Comparison of ENCODE assay signal across 8 mouse cellular contexts in genomic region chr3:135212658-135213350, GRCm38 (mm10). TPM values are rescaled to one million over a fixed set of nuclear protein-coding genes. Genes with fewer than 3 reads are reported as not detected.
DNase-seq lines count a peak whose midpoint lies in the region; ATAC-seq lines count a peak whose summit lies in the region.

No protein-coding gene starts in this region.

- no peak overlapping the region; the same call in 1 of the 2 replicates for H3K27ac ChIP-seq in embryonic facial prominence, embryonic 12.5 days
- H3K27ac ChIP-seq in limb, embryonic 11.5 days (replicated peaks; ENCODE audit: low read depth, low read length): no peak overlapping the region
- H3K27ac ChIP-seq in neural tube, embryonic 14.5 days (ENCODE audit: low read depth, low read length): no peak overlapping the region

- WGBS in embryonic facial prominence, embryonic 12.5 days: under 1% methylated on average over 26 of the region's 26 CpGs
- WGBS in limb, embryonic 11.5 days: under 1% methylated on average over 26 of the region's 26 CpGs
- under 1% methylated on average over 26 of the region's 26 CpGs for WGBS in neural tube, embryonic 14.5 days

- peak overlapping the region; percentile 82 for H3K9ac ChIP-seq in embryonic facial prominence, embryonic 12.5 days
- H3K9ac ChIP-seq in limb, embryonic 11.5 days (ENCODE audit: low read length): peak overlapping the region; percentile 65
- H3K9ac ChIP-seq in neural tube, embryonic 14.5 days (replicated peaks; ENCODE audit: low read depth, low read length): 0 out of 2 replicates have a peak overlapping the region, but pooled peaks have one; percentile 30

- H3K4me2 ChIP-seq in embryonic facial prominence, embryonic 12.5 days (replicated peaks): peak overlapping the region; percentile 66
- H3K4me2 ChIP-seq in limb, embryonic 11.5 days (ENCODE audit: low read depth, severe bottlenecking): peak overlapping the region; percentile 84
- H3K4me2 ChIP-seq in neural tube, embryonic 14.5 days (ENCODE audit: low read depth, low read length): peak overlapping the region; percentile 85

- peaks cover 17% of the 10 kb centered on the region for H3K36me3 ChIP-seq in embryonic facial prominence, embryonic 12.5 days
- peaks cover 9% of the 10 kb centered on the region; the same call in 1 of the 2 replicates for H3K36me3 ChIP-seq in limb, embryonic 11.5 days (ENCODE audit: control insufficient read depth, insufficient read depth, low read length)
- H3K36me3 ChIP-seq in neural tube, embryonic 14.5 days (ENCODE audit: control insufficient read depth, insufficient read depth, low read length): no peaks in the 10 kb centered on the region

- no peaks in the 10 kb centered on the region for H3K27me3 ChIP-seq in embryonic facial prominence, embryonic 12.5 days
- no peaks in the 10 kb centered on the region for H3K27me3 ChIP-seq in limb, embryonic 11.5 days (ENCODE audit: control insufficient read depth, insufficient read depth, low read length)
- no peaks in the 10 kb centered on the region for H3K27me3 ChIP-seq in neural tube, embryonic 14.5 days (ENCODE audit: control insufficient read depth, insufficient read depth, low read length)

- no peaks in the 10 kb centered on the region for H3K9me3 ChIP-seq in embryonic facial prominence, embryonic 12.5 days
- H3K9me3 ChIP-seq in limb, embryonic 11.5 days (ENCODE audit: control insufficient read depth, low read length): no peaks in the 10 kb centered on the region
- no peaks in the 10 kb centered on the region for H3K9me3 ChIP-seq in neural tube, embryonic 14.5 days (ENCODE audit: control insufficient read depth, low read length)

- DNase-seq in embryo, embryonic 11 days: peak; percentile 5
- DNase-seq in embryo, embryonic 9.5 days (ENCODE audit: extremely low spot score): no peak
- peak; percentile 24 for DNase-seq in 3134 (ENCODE audit: extremely low read depth, insufficient read length, low spot score)
- DNase-seq in limb, embryonic 11.5 days (ENCODE audit: low spot score): peak; percentile 22
- no peak for DNase-seq in right cerebral cortex, postnatal 4 days
- no peak for DNase-seq in adrenal gland, postnatal 14 days

- peak overlapping the region; percentile 97 for H3K4me3 ChIP-seq in embryonic facial prominence, embryonic 12.5 days
- H3K4me3 ChIP-seq in limb, embryonic 11.5 days (ENCODE audit: low read depth, low read length): peak overlapping the region; percentile 73
- peak overlapping the region; percentile 80 for H3K4me3 ChIP-seq in neural tube, embryonic 14.5 days (ENCODE audit: low read depth, low read length)

- ATAC-seq in embryonic facial prominence, embryonic 12.5 days (ENCODE audit: insufficient number of reproducible peaks, insufficient read depth, low FRiP score, low TSS enrichment): peak; percentile 61
- ATAC-seq in limb, embryonic 11.5 days (ENCODE audit: insufficient number of reproducible peaks, low FRiP score, low TSS enrichment, low read depth): no peak
- ATAC-seq in neural tube, embryonic 14.5 days (ENCODE audit: low read depth): no peak

- H3K4me1 ChIP-seq in embryonic facial prominence, embryonic 12.5 days: peaks cover 12% of the 10 kb centered on the region
- H3K4me1 ChIP-seq in limb, embryonic 11.5 days (ENCODE audit: control insufficient read depth, insufficient read depth, low read length): 0 out of 2 replicates have a peak, but pooled peaks cover 5% of the 10 kb centered on the region
- H3K4me1 ChIP-seq in neural tube, embryonic 14.5 days (ENCODE audit: control insufficient read depth, insufficient read depth, low read length): 0 out of 2 replicates have a peak, but pooled peaks cover 7% of the 10 kb centered on the region

RNA-seq across cellular contexts. Expression of gene Cenpe, which starts 0.5 kb away (rescaled TPM):
- polyA plus RNA-seq in embryonic facial prominence, embryonic 12.5 days (2016; fragmentation: Nextera tagmentation; extraction: Ambion mirVana): 32.5 and 36.7 TPM in 2 replicates
- 48.6 and 54.1 TPM in 2 replicates for polyA plus RNA-seq in limb, embryonic 11.5 days (2014; fragmentation: Nextera tagmentation; extraction: Ambion mirVana)
- 2.8 and 4.0 TPM in 2 replicates for polyA plus RNA-seq in neural tube, embryonic 14.5 days (2014; fragmentation: Nextera tagmentation; extraction: Ambion mirVana)
- 6.3 and 8.7 TPM in 2 replicates for total RNA-seq in adrenal gland, postnatal 14 days (2021)

Comparison
In these comparisons a context has a peak if more than half of its experiments do, and no peak if none do; other contexts are left out.
1. DNase-seq: peak in embryo, embryonic 11 days (single experiment), 3134 (single experiment) and limb, embryonic 11.5 days (single experiment); none in embryo, embryonic 9.5 days (single experiment), right cerebral cortex, postnatal 4 days (single experiment) and adrenal gland, postnatal 14 days (single experiment).
2. H3K9ac ChIP-seq: peak in every context shown above with its lines; median percentile 82 in embryonic facial prominence, embryonic 12.5 days; 65 in limb, embryonic 11.5 days; 30 in neural tube, embryonic 14.5 days.
3. Peak in every context shown above with its lines, with median percentiles within 50 percentile points of each other: H3K4me2 ChIP-seq and H3K4me3 ChIP-seq.